In genomic region chr6:112202120-112202519, GRCm38 (mm10) we compare ENCODE assay signal across 17 mouse cellular contexts.
DNase-seq lines count a peak whose midpoint lies in the region; ATAC-seq lines count a peak whose summit lies in the region.
"Had no signal": no experiment of that assay in that cellular context is flagged by ENCODE, and none has a peak within 500 bp of the region (broad histone marks: within the 10 kb centered on the region; RNA-seq: fewer than 3 reads in every experiment).

No protein-coding gene starts in this region.

- peak; percentile 83 for ATAC-seq in megakaryocyte-erythroid progenitor cell, adult 5-6 weeks (replicated peaks; ENCODE audit: low FRiP score, low TSS enrichment, poor library complexity, severe bottlenecking)
- ATAC-seq: forebrain, embryonic 13.5 days; forebrain, embryonic 15.5 days; forebrain, postnatal 0 days; Patski had no signal

- DNase-seq in adrenal gland, postnatal 14 days = peak; percentile 8
- no peak for DNase-seq in adrenal gland, postnatal 10 days
- peak; percentile 8 for DNase-seq in c-Kit-positive CD71-positive TER-119-negative erythroid progenitor cells, embryonic 14.5 days (ENCODE audit: low read depth)
- no peak for DNase-seq in heart, adult 18-20 months
- no peak for DNase-seq in gastrocnemius, postnatal 25 days
- DNase-seq: adrenal gland, adult 2 months; adrenal gland, postnatal 25 days; cerebellum, adult 11-12 months; cerebellum, adult 2 months; cerebellum, adult 9-10 months; cerebellum, postnatal 10 days; cerebellum, postnatal 25 days; forebrain, postnatal 0 days had no signal

Comparison
In these comparisons a context has a peak if more than half of its experiments do, and no peak if none do; other contexts are left out.
1. DNase-seq: peak in adrenal gland, postnatal 14 days (single experiment) and c-Kit-positive CD71-positive TER-119-negative erythroid progenitor cells, embryonic 14.5 days (single experiment); none in adrenal gland, postnatal 10 days (single experiment), heart, adult 18-20 months (0 of 2) and gastrocnemius, postnatal 25 days (single experiment).